Mouse (Mus musculus): Measurements from ENCODE around the gene Trim3.

The Trim3 gene

DNA sequence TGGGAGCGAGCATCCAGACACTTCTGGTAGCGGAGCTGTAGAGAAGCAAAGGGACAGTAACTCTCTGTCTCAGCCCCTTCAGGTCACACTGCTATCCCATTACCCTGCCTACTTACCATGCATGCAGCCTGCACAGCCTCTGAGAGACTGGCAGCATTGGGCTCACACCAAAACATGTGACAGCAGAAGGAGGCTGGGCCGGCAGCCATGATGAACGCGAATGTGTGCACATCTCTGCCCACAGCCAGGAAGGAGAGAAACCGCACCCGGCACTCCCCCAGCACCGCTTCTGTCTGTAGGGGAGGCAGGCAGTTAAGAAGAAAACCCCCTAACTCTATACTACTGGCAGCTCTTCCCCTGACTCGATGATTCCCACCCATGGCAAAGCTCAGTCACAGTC is 74.4 kb downstream of the Trim3 start:
- DNase-seq (ENCODE audit: low spot score in 2 of 2), result no peak

DNA sequence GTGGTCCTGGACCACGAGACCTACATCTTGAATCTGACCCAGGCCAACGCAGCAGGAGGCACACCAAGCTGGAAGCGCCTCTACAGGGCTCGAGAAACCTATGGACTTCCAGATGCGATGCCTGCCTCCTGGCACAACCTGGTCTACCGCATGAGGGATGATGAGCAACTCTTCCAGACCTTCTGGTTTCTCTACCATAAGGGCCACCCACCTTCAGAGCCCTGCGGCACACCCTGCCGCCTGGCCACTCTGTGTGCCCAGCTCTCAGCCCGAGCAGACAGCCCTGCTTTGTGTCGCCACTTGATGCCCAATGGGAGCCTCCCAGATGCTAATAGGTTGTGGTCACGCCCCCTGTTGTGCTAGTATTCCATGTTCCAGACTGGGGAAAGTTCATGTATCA is 75.7 kb downstream of the Trim3 start:
- no peak for DNase-seq (ENCODE audit: low spot score in 2 of 2)

DNA sequence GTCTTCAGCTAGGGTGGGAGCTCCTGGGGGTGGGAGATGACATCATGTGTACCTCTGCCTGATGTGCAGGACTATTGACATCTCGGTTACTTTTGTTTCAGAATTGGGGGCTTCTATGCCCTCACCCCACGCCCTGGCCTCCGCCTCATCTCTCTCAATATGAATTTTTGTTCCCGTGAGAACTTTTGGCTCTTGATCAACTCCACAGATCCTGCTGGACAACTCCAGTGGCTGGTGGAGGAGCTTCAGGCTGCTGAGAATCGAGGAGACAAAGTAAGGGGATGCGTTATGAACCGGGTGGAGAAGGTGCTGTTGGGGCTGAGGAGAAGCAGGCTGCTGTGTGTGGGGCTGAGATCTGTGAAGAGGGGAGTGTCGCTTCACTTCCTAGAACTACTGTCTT is 77.0 kb downstream of the Trim3 start:
- DNase-seq (ENCODE audit: low spot score in 2 of 2), result no peak

DNA sequence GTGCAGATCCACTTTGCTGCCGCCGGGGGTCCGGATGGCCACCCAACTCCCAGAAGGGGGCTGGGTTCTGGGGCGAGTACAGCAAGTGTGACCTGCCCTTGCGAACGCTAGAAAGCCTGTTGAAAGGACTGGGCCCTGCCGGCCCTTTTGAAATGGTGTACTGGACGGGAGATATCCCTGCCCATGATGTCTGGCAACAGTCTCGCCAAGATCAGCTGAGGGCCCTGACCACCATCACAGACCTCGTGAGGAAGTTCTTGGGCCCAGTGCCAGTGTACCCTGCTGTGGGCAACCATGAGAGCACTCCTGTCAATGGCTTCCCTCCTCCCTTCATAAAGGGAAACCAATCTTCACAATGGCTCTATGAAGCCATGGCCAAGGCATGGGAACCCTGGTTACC is 77.8 kb downstream of the Trim3 start:
- DNase-seq (ENCODE audit: low spot score in 2 of 2), result no peak
